Mouse (Mus musculus): ENCODE measurements around the gene Fars2. TPM values are rescaled to one million over a fixed set of nuclear protein-coding genes. Genes with fewer than 3 reads are reported as not detected.
"Not testable (repeated sequence)": the region's sequence is repeated elsewhere in the genome, so short reads cannot be mapped to it uniquely, and the experiment has no call there.

Gene Fars2
- polyA plus RNA-seq, 1 experiment: 34.9 TPM

- no peak for DNase-seq
- Histone ChIP-seq H3K4me3 (replicated peaks; ENCODE audit: extremely low read depth, low read depth, low read length) (no peak overlapping the region), H3K4me1 (ENCODE audit: control insufficient read depth, insufficient read depth, low read length) (no peaks in the 10 kb centered on the region)
- WGBS: 78% methylated on average over 8 of the region's 8 CpGs
- TF ChIP-seq CTCF (IDR thresholded peaks at IDR 0.05; ENCODE audit: insufficient read depth, low read length): no peak
- no peak for TF ChIP-seq POLR2A (IDR thresholded peaks at IDR 0.05; ENCODE audit: borderline replicate concordance, extremely low read depth, low read depth, low read length)
These were observed 314.8 kb downstream of the Fars2 start for GRCm38 (mm10) chr13:36431974-36432518.

GRCm38 (mm10) chr13:36444748-36445423 is 327.7 kb downstream of the Fars2 start:
- H3K4me3 ChIP-seq (replicated peaks; ENCODE audit: extremely low read depth, low read depth, low read length): no peak overlapping the region
- WGBS: 68% methylated on average over 4 of the region's 4 CpGs
- TF ChIP-seq CTCF (IDR thresholded peaks at IDR 0.05; ENCODE audit: insufficient read depth, low read length): no peak
- TF ChIP-seq POLR2A (IDR thresholded peaks at IDR 0.05; ENCODE audit: borderline replicate concordance, extremely low read depth, low read depth, low read length): no peak
- H3K4me1 ChIP-seq (ENCODE audit: control insufficient read depth, insufficient read depth, low read length): peaks cover 4% of the 10 kb centered on the region; the same call in 1 of the 2 replicates
- DNase-seq: no peak

GRCm38 (mm10) chr13:36447947-36448346 is 330.7 kb downstream of the Fars2 start:
- TF ChIP-seq CTCF (IDR thresholded peaks at IDR 0.05; ENCODE audit: insufficient read depth, low read length) (no peak), POLR2A (IDR thresholded peaks at IDR 0.05; ENCODE audit: borderline replicate concordance, extremely low read depth, low read depth, low read length) (no peak)
- peaks cover 4% of the 10 kb centered on the region; the same call in 1 of the 2 replicates for H3K4me1 ChIP-seq (ENCODE audit: control insufficient read depth, insufficient read depth, low read length)
- H3K4me3 ChIP-seq (replicated peaks; ENCODE audit: extremely low read depth, low read depth, low read length): no peak overlapping the region
- no peak for DNase-seq
- WGBS: 58% methylated on average over 4 of the region's 4 CpGs

GRCm38 (mm10) chr13:36448565-36448964 is 331.4 kb downstream of the Fars2 start:
- Histone ChIP-seq H3K4me1 (ENCODE audit: control insufficient read depth, insufficient read depth, low read length) (peaks cover 4% of the 10 kb centered on the region; the same call in 1 of the 2 replicates), H3K4me3 (replicated peaks; ENCODE audit: extremely low read depth, low read depth, low read length) (no peak overlapping the region)
- TF ChIP-seq CTCF (IDR thresholded peaks at IDR 0.05; ENCODE audit: insufficient read depth, low read length) (no peak), POLR2A (IDR thresholded peaks at IDR 0.05; ENCODE audit: borderline replicate concordance, extremely low read depth, low read depth, low read length) (no peak)
- WGBS: 75% methylated on average over 7 of the region's 7 CpGs
- DNase-seq: no peak

- H3K4me3 ChIP-seq (replicated peaks; ENCODE audit: extremely low read depth, low read depth, low read length): no peak overlapping the region
- no peak for TF ChIP-seq CTCF (IDR thresholded peaks at IDR 0.05; ENCODE audit: insufficient read depth, low read length)
- TF ChIP-seq POLR2A (IDR thresholded peaks at IDR 0.05; ENCODE audit: borderline replicate concordance, extremely low read depth, low read depth, low read length): no peak
- DNase-seq: no peak
- WGBS: 90% methylated on average over 3 of the region's 3 CpGs
- peaks cover 1% of the 10 kb centered on the region; the same call in 1 of the 2 replicates for H3K4me1 ChIP-seq (ENCODE audit: control insufficient read depth, insufficient read depth, low read length)
These were observed 334.2 kb downstream of the Fars2 start for GRCm38 (mm10) chr13:36451437-36451836.

- DNase-seq: no peak
- 75% methylated on average over 3 of the region's 3 CpGs for WGBS
- no peak overlapping the region for H3K4me3 ChIP-seq (replicated peaks; ENCODE audit: extremely low read depth, low read depth, low read length)
- H3K4me1 ChIP-seq (ENCODE audit: control insufficient read depth, insufficient read depth, low read length): no peaks in the 10 kb centered on the region
- TF ChIP-seq CTCF (IDR thresholded peaks at IDR 0.05; ENCODE audit: insufficient read depth, low read length): no peak
- no peak for TF ChIP-seq POLR2A (IDR thresholded peaks at IDR 0.05; ENCODE audit: borderline replicate concordance, extremely low read depth, low read depth, low read length)
These were observed 343.3 kb downstream of the Fars2 start for GRCm38 (mm10) chr13:36460473-36460872.

GRCm38 (mm10) chr13:36463669-36464068 is 346.5 kb downstream of the Fars2 start:
- TF ChIP-seq CTCF (IDR thresholded peaks at IDR 0.05; ENCODE audit: insufficient read depth, low read length): no peak
- TF ChIP-seq POLR2A (IDR thresholded peaks at IDR 0.05; ENCODE audit: borderline replicate concordance, extremely low read depth, low read depth, low read length): no peak
- no peak for DNase-seq
- H3K4me1 ChIP-seq (ENCODE audit: control insufficient read depth, insufficient read depth, low read length): peaks cover 4% of the 10 kb centered on the region
- no peak overlapping the region for H3K4me3 ChIP-seq (replicated peaks; ENCODE audit: extremely low read depth, low read depth, low read length)

- DNase-seq; H3K4me1 ChIP-seq (ENCODE audit: control insufficient read depth, insufficient read depth, low read length); H3K4me3 ChIP-seq (replicated peaks; ENCODE audit: extremely low read depth, low read depth, low read length): not testable (repeated sequence)
- 93% methylated on average over 3 of the region's 3 CpGs for WGBS
These were observed 348.9 kb downstream of the Fars2 start for GRCm38 (mm10) chr13:36466076-36466475.

- Histone ChIP-seq H3K4me1 (ENCODE audit: control insufficient read depth, insufficient read depth, low read length) (peaks cover 4% of the 10 kb centered on the region), H3K4me3 (replicated peaks; ENCODE audit: extremely low read depth, low read depth, low read length) (no peak overlapping the region)
- TF ChIP-seq POLR2A (IDR thresholded peaks at IDR 0.05; ENCODE audit: borderline replicate concordance, extremely low read depth, low read depth, low read length) (no peak), CTCF (IDR thresholded peaks at IDR 0.05; ENCODE audit: insufficient read depth, low read length) (no peak)
- 73% methylated on average over 5 of the region's 5 CpGs for WGBS
- DNase-seq: no peak
These were observed 349.3 kb downstream of the Fars2 start for GRCm38 (mm10) chr13:36466515-36466921.

GRCm38 (mm10) chr13:36467849-36468248 is 350.6 kb downstream of the Fars2 start:
- Histone ChIP-seq H3K4me1 (ENCODE audit: control insufficient read depth, insufficient read depth, low read length) (peaks cover 4% of the 10 kb centered on the region), H3K4me3 (replicated peaks; ENCODE audit: extremely low read depth, low read depth, low read length) (no peak overlapping the region)
- no peak for TF ChIP-seq POLR2A (IDR thresholded peaks at IDR 0.05; ENCODE audit: borderline replicate concordance, extremely low read depth, low read depth, low read length)
- TF ChIP-seq CTCF (IDR thresholded peaks at IDR 0.05; ENCODE audit: insufficient read depth, low read length): no peak
- DNase-seq: no peak
- WGBS: 45% methylated on average over 2 of the region's 2 CpGs
